Mouse (Mus musculus) CH12.LX (cell line): ENCODE data around the gene Cfi. TPM values are rescaled to one million over a fixed set of nuclear protein-coding genes. Genes with fewer than 3 reads are reported as not detected.
A peak's percentile ranks its signal among the peaks of the same experiment; 100 is the strongest.

Source experiments
- DNase-seq: peaks from one replicate; pipeline ENCODE4 v3.0.0-alpha.2; 2013; ENCODE audit errors: extremely low read depth
- H3K27ac ChIP-seq: 2 replicates; pipeline ENCODE4 v1.5.1; 2012; ENCODE audit warnings: low read depth, mild to moderate bottlenecking, control low read depth, moderate library complexity; ENCODE audit not compliant: insufficient read depth
- H3K27me3 ChIP-seq: replicated peaks from 2 replicates; pipeline ENCODE3; 2012; ENCODE audit warnings: inconsistent platforms
- H3K36me3 ChIP-seq, 2 experiments: replicated peaks in 1 of 2; 2 replicates each; pipeline versions ENCODE3 to v1.6.1; 2012; ENCODE audit warnings: inconsistent platforms in 1 of 2, low read length in 1 of 2, mild to moderate bottlenecking in 1 of 2, mixed read lengths in 1 of 2, moderate library complexity in 1 of 2; ENCODE audit not compliant: control insufficient read depth in 1 of 2, insufficient read depth in 1 of 2
- H3K4me1 ChIP-seq, 2 experiments: 2 replicates each; pipeline ENCODE4 v1.6.1; 2012; ENCODE audit warnings: inconsistent platforms in 1 of 2, moderate library complexity in 1 of 2; ENCODE audit not compliant: insufficient read depth in 2 of 2, control insufficient read depth in 1 of 2
- H3K4me2 ChIP-seq: 2 replicates; pipeline ENCODE4 v1.6.1; 2012; ENCODE audit warnings: low read depth, mild to moderate bottlenecking, control low read depth; ENCODE audit not compliant: poor library complexity, insufficient read depth, severe bottlenecking
- H3K4me3 ChIP-seq, 3 experiments: fragments of 150-350 bp in 1 of 3; sonication (generic) in 1 of 3; replicated peaks in 1 of 3; 2 replicates each; pipeline versions ENCODE3 to v1.5.1; 2011 to 2012; ENCODE audit warnings: low read depth in 2 of 3, low read length in 2 of 3, mild to moderate bottlenecking in 2 of 3, moderate library complexity in 2 of 3, control low read depth in 1 of 3, improper control_type of control experiment in 1 of 3, inconsistent platforms in 1 of 3, mixed read lengths in 1 of 3; ENCODE audit not compliant: poor library complexity in 1 of 3
- H3K79me2 ChIP-seq: replicated peaks from 2 replicates; pipeline ENCODE4 v1.6.1; 2012; ENCODE audit warnings: mild to moderate bottlenecking, moderate library complexity; ENCODE audit not compliant: control insufficient read depth, poor library complexity, insufficient read depth, severe bottlenecking; ENCODE audit errors: extremely low read depth
- H3K9ac ChIP-seq: 2 replicates; pipeline ENCODE4 v1.6.1; 2012; ENCODE audit warnings: low read depth, mild to moderate bottlenecking, control low read depth, moderate library complexity; ENCODE audit not compliant: insufficient read depth
- H3K9me3 ChIP-seq: replicated peaks from 2 replicates; pipeline ENCODE3; 2012; ENCODE audit warnings: low read length, inconsistent platforms, mixed read lengths
- CHD1 ChIP-seq: IDR thresholded peaks from 2 replicates; pipeline ENCODE4 v1.6.1; 2012; ENCODE audit warnings: low read depth, low read length, improper control_type of control experiment, inconsistent platforms
- E2F4 ChIP-seq: IDR thresholded peaks from 2 replicates; pipeline ENCODE4 v1.6.1; 2011; ENCODE audit warnings: low read depth, low read length, improper control_type of control experiment; ENCODE audit not compliant: insufficient replicate concordance
- ELF1 ChIP-seq: IDR thresholded peaks from 2 replicates; pipeline ENCODE4 v1.6.1; 2014; ENCODE audit warnings: low read depth, mild to moderate bottlenecking, inconsistent platforms, low read length, improper control_type of control experiment
- EP300 ChIP-seq: IDR thresholded peaks from 2 replicates; pipeline ENCODE4 v1.6.1; 2011; ENCODE audit warnings: low read length, improper control_type of control experiment
- HCFC1 ChIP-seq: IDR thresholded peaks from 2 replicates; pipeline ENCODE4 v1.6.1; 2012; ENCODE audit warnings: low read depth, mild to moderate bottlenecking, inconsistent platforms, low read length, improper control_type of control experiment
- JUND ChIP-seq: conservative IDR thresholded peaks from 2 replicates; pipeline ENCODE4 v1.6.1; 2011; ENCODE audit warnings: low read depth, low read length, improper control_type of control experiment
- MAFK ChIP-seq: IDR thresholded peaks from 2 replicates; pipeline ENCODE4 v1.6.1; 2011; ENCODE audit warnings: low read length, improper control_type of control experiment; ENCODE audit not compliant: insufficient replicate concordance
- MEF2A ChIP-seq: IDR thresholded peaks from 2 replicates; pipeline ENCODE4 v1.6.1; 2014; ENCODE audit warnings: low read depth, mild to moderate bottlenecking, inconsistent platforms, low read length, improper control_type of control experiment, borderline replicate concordance
- MXI1 ChIP-seq: IDR thresholded peaks from 2 replicates; pipeline ENCODE4 v1.6.1; 2011; ENCODE audit warnings: mild to moderate bottlenecking, low read depth, low read length, improper control_type of control experiment
- MYC ChIP-seq: IDR thresholded peaks from 2 replicates; pipeline ENCODE4 v1.6.1; 2011; ENCODE audit warnings: low read depth, mild to moderate bottlenecking, improper control_type of control experiment, low read length
- NRF1 ChIP-seq: IDR thresholded peaks from 2 replicates; pipeline ENCODE4 v1.6.1; 2014; ENCODE audit warnings: low read depth, mild to moderate bottlenecking, inconsistent platforms, low read length, improper control_type of control experiment, moderate library complexity
- PAX5 ChIP-seq: IDR thresholded peaks from 2 replicates; pipeline ENCODE4 v1.6.1; 2012; ENCODE audit warnings: low read length, inconsistent platforms, mixed read lengths
- POLR2A ChIP-seq: IDR thresholded peaks from 2 replicates; pipeline ENCODE4 v1.6.1; 2011; ENCODE audit warnings: low read depth, mild to moderate bottlenecking, improper control_type of control experiment, low read length
- POLR2AphosphoS2 ChIP-seq: IDR thresholded peaks from 2 replicates; pipeline ENCODE4 v1.6.1; 2011; ENCODE audit warnings: low read depth, low read length, improper control_type of control experiment
- RAD21 ChIP-seq: IDR thresholded peaks from 2 replicates; pipeline ENCODE4 v1.6.1; 2011; ENCODE audit warnings: low read depth, mild to moderate bottlenecking, low read length, improper control_type of control experiment, moderate library complexity
- RCOR1 ChIP-seq: conservative IDR thresholded peaks from 2 replicates; pipeline ENCODE4 v1.6.1; 2012; ENCODE audit warnings: low read depth, mild to moderate bottlenecking, inconsistent platforms, low read length, improper control_type of control experiment
- SIN3A ChIP-seq: IDR thresholded peaks from 2 replicates; pipeline ENCODE4 v1.6.1; 2012; ENCODE audit warnings: low read length, improper control_type of control experiment, inconsistent platforms
- SMC3 ChIP-seq: IDR thresholded peaks from 2 replicates; pipeline ENCODE4 v1.6.1; 2011; ENCODE audit warnings: low read depth, low read length, improper control_type of control experiment
- TCF12 ChIP-seq: IDR thresholded peaks from 2 replicates; pipeline ENCODE4 v1.6.1; 2014; ENCODE audit warnings: low read depth, mild to moderate bottlenecking, inconsistent platforms, low read length, improper control_type of control experiment
- USF1 ChIP-seq: IDR thresholded peaks from 2 replicates; pipeline ENCODE4 v1.6.1; 2014; ENCODE audit warnings: low read depth, mild to moderate bottlenecking, inconsistent platforms, low read length, improper control_type of control experiment
- ZMIZ1 ChIP-seq: IDR thresholded peaks from 2 replicates; pipeline ENCODE4 v1.6.1; 2012; ENCODE audit warnings: low read depth, mild to moderate bottlenecking, inconsistent platforms, low read length, improper control_type of control experiment
- dilution Hi-C: fragments of 300-500 bp; cut with MboI; formaldehyde crosslinking; loops from 2 replicates; pipeline ENCODE4 v1.14.3; 2020; ENCODE audit warnings: low sequenced_read_pairs; ENCODE audit not compliant: extremely low pct_unique_long_range_greater_than_20kb, extremely low pct_ligation_motif_present
- in situ Hi-C: fragments of 300-500 bp; cut with MboI; formaldehyde crosslinking; loops from 3 replicates; pipeline ENCODE4 v1.14.3; 2019; ENCODE audit warnings: low sequenced_read_pairs, low pct_ligation_motif_present, low pct_unique_long_range_greater_than_20kb, mixed read lengths
- polyA plus RNA-seq: library from polyadenylated mRNA; unstranded; fragments of >175 nt; gene quantifications from 2 replicates; pipeline ENCODE4 v1.2.1, GENCODE M21; 2012; ENCODE audit warnings: low read depth; ENCODE audit not compliant: insufficient read length
- total RNA-seq, 2 experiments: library from RNA; depleted of rRNA; stranded (reverse); fragments of 300-350 nt in 1 of 2; fragments of >200 nt in 1 of 2; gene quantifications; 2 replicates each; pipeline ENCODE4 v1.2.3; 2012 to 2014

Gene Cfi
- total and polyA plus RNA-seq, 3 experiments: 0.04 to 0.14 TPM; not detected in 1

- TF ChIP-seq ZMIZ1 (no peak), TCF12 (0 out of 2 replicates have a peak, but pooled peaks have one; percentile 30), CHD1 (no peak), USF1 (no peak), MXI1 (peak; percentile 76), ELF1 (peak; percentile 36; the same call in 1 of the 2 replicates), SIN3A (peak; percentile 62), POLR2A (peak; percentile 54; the same call in 1 of the 2 replicates)
- TF ChIP-seq, all 38 proteins: peak for 5
- in situ Hi-C loops: loop anchor here (25.0 kb wide), 1 partner anchor 786 kb away; no protein-coding TSS in a partner anchor
- peak; percentile 77 for DNase-seq
- H3K4me2 ChIP-seq: peak within 1 kb of the TSS; percentile 78
- H3K9me3 ChIP-seq: no peaks in the 10 kb centered on the region
- H3K27ac ChIP-seq: no peak within 1 kb of the TSS
- H3K36me3 ChIP-seq: peaks cover 0 to 26% of the 10 kb centered on the region in 2 experiments
- H3K27me3 ChIP-seq: no peaks in the 10 kb centered on the region
- dilution Hi-C loops: no loop called here
- H3K9ac ChIP-seq: peak within 1 kb of the TSS; percentile 66; the same call in 1 of the 2 replicates
- H3K4me3 ChIP-seq: peak within 1 kb of the TSS; percentile 64 to 79 (median 77)
- H3K79me2 ChIP-seq: no peaks in the 10 kb centered on the region
- peaks cover 18 to 50% of the 10 kb centered on the region in 2 experiments for H3K4me1 ChIP-seq
Measured at GRCm38 (mm10) chr3:129901271-129901809, 65.7 kb downstream of the Cfi start, which contains the start of gene Casp6. Casp6 (plus strand) TSS chr3:129901425.

DNA sequence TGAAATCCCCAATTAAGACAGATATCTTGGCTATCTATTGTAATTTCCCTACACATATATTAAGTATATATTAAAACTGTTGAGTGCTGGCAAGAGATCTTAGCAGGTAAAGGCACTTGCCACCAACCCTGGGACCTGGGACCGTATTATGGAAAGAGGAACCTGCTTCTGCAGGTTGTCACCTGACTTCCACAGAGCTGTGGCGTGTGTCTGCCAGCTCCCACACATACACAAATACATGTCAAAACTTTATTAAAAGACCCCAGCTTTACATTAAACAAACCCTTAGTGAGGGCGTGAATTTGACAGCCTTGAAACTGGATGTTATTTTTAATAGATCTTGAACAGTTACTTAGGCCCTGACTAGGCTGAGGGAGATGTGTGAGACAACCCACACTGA, 67.7 kb downstream of the Cfi start:
- Histone ChIP-seq H3K4me2 (no peak overlapping the region), H3K4me3 (no peak overlapping the region), H3K36me3 (peaks cover 0 to 21% of the 10 kb centered on the region in 2 experiments), H3K27ac (no peak overlapping the region), H3K9me3 (no peaks in the 10 kb centered on the region), H3K4me1 (peaks cover 18 to 50% of the 10 kb centered on the region in 2 experiments), H3K79me2 (no peaks in the 10 kb centered on the region), H3K9ac (no peak overlapping the region), H3K27me3 (no peaks in the 10 kb centered on the region)
- in situ Hi-C loops (loop anchor here (25.0 kb wide), 1 partner anchor 784 kb away; no protein-coding TSS in a partner anchor), dilution Hi-C loops (no loop called here)
- no peak for TF ChIP-seq RCOR1
- TF ChIP-seq POLR2AphosphoS2: no peak
- TF ChIP-seq NRF1: no peak
- TF ChIP-seq CHD1: no peak
- no peak for TF ChIP-seq RAD21
- no peak for TF ChIP-seq MAFK
- no peak for TF ChIP-seq MEF2A
- no peak for TF ChIP-seq JUND
- TF ChIP-seq MYC: no peak
- no peak for TF ChIP-seq HCFC1
- TF ChIP-seq EP300: no peak
- no peak for TF ChIP-seq PAX5
- no peak for TF ChIP-seq MXI1
- TF ChIP-seq USF1: no peak
- TF ChIP-seq E2F4: no peak
- TF ChIP-seq SMC3: no peak
- no peak for DNase-seq
